Mouse (Mus musculus) heart, adult 2 months (tissue): ENCODE data around the gene 1810065E05Rik. TPM values are rescaled to one million over a fixed set of nuclear protein-coding genes. Genes with fewer than 3 reads are reported as not detected.

ENCODE experiments used
- DNase-seq, 2 experiments: peaks; one replicate each; pipeline ENCODE4 v3.0.0; 2021
- H3K27ac ChIP-seq: fragments of 200-600 bp; 2 replicates; pipeline ENCODE4 v1.8.1; 2022
- H3K27me3 ChIP-seq: fragments of 200-500 bp; 2 replicates; pipeline ENCODE4 v1.6.1; 2012; ENCODE audit warnings: mild to moderate bottlenecking, low read length, inconsistent platforms, mixed read lengths; ENCODE audit not compliant: control insufficient read depth, insufficient read depth
- H3K36me3 ChIP-seq: fragments of 200-500 bp; 2 replicates; pipeline ENCODE4 v1.6.1; 2012; ENCODE audit warnings: low read length, inconsistent platforms; ENCODE audit not compliant: control insufficient read depth, insufficient read depth
- H3K4me1 ChIP-seq: fragments of 200-500 bp; 2 replicates; pipeline ENCODE4 v1.6.1; 2011; ENCODE audit warnings: low read length; ENCODE audit not compliant: control insufficient read depth, insufficient read depth
- H3K4me3 ChIP-seq: fragments of 200-600 bp; 2 replicates; pipeline ENCODE4 v1.8.1; 2022
- H3K79me2 ChIP-seq: fragments of 200-500 bp; replicated peaks from 2 replicates; pipeline ENCODE4 v1.6.1; 2012; ENCODE audit warnings: mild to moderate bottlenecking, inconsistent platforms, low read length, moderate library complexity, mixed read lengths; ENCODE audit not compliant: control insufficient read depth, insufficient read depth
- H3K9ac ChIP-seq: fragments of 200-500 bp; 2 replicates; pipeline ENCODE4 v1.6.1; 2012; ENCODE audit warnings: low read depth, mild to moderate bottlenecking, control low read depth, inconsistent platforms, low read length, mixed read lengths
- CTCF ChIP-seq: fragments of 200-600 bp; IDR thresholded peaks from 2 replicates; pipeline ENCODE4 v1.8.1; 2022; ENCODE audit warnings: antibody characterized with exemption, mild to moderate bottlenecking, moderate library complexity
- EP300 ChIP-seq: fragments of 200-500 bp; IDR thresholded peaks from 2 replicates; pipeline ENCODE4 v1.6.1; 2011; ENCODE audit warnings: low read depth, low read length, control low read depth; ENCODE audit not compliant: insufficient read depth
- POLR2A ChIP-seq: fragments of 200-500 bp; IDR thresholded peaks from 2 replicates; pipeline ENCODE4 v1.6.1; 2011; ENCODE audit warnings: mild to moderate bottlenecking, low read depth, low read length, control low read depth; ENCODE audit not compliant: insufficient read depth
- WGBS: fragments of 180-500 bp; shearing (Covaris S2); methylation state at CpG from one replicate; pipeline ENCODE4 v1.1.7; 2018; 5-methylcytosine and 5-hydroxymethylcytosine counted together
- intact Hi-C: fragments of 180-260 bp; cut with DNase I; formaldehyde crosslinking; loops from one replicate; pipeline ENCODE4 v1.15.1; 2025
- polyA plus RNA-seq: library from polyadenylated mRNA; depleted of rRNA; stranded (reverse); fragments of >200 nt; gene quantifications from 2 replicates; pipeline ENCODE4 v1.2.3, GENCODE M21; 2012; rRNA removed
- total RNA-seq, 2 experiments: library from RNA; stranded (reverse); gene quantifications; 2 replicates each; pipeline ENCODE4 v1.2.3; 2021

Gene 1810065E05Rik
- total and polyA plus RNA-seq, 3 experiments: not detected

DNA sequence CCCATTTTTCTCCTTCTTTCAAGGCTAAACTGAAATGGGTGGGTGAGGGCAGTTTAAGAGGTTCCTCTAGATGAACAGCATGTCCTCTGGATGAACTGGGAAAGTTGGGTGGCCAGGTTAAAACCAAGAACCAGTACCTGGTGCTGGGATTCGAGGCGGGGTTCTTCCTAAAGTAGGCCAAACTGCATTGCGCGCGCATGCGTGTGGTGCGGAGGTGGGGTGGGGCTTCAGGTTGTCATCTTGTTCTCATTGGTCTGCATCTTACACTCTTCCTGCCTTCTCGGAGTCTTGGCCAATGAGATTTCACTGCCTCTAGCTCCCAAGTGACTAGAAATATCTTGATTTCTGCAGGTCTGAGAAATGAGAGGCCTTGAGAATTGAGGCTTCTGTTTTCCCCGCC, 31.8 kb downstream of the 1810065E05Rik start, which contains the start of gene Lypd9:
TSS of gene Lypd9 (minus strand) at position 165 of the 400 bp plus-strand sequence.
- 94% methylated on average over 9 of the region's 9 CpGs for WGBS
- no peak for TF ChIP-seq CTCF
- no peak for TF ChIP-seq POLR2A
- no peak for TF ChIP-seq EP300
- H3K27me3 ChIP-seq: no peaks in the 10 kb centered on the region

DNA sequence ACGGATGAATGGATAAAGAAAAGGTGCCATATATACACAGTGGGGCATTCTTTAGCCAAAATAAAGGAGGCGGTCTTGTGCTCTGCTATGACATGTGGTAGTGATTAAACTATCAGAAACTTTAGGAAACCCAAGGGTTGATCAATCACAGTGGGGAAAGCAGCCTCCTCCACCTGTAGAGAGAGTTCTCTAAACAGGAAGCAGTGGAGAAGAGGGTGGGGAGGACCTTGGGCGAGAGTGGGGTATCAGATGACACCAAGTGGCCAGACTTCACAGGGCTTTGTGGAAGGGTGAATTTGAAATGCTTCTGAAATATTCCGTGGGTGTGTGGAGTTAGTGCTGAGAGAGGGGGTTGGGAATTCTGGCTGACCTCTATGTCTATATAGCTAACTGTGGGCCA, 32.7 kb downstream of the 1810065E05Rik start:
- no peaks in the 10 kb centered on the region for H3K79me2 ChIP-seq
- DNase-seq: no peak
- no peak overlapping the region for H3K27ac ChIP-seq
- WGBS: 49% methylated on average over 4 of the region's 4 CpGs
- TF ChIP-seq CTCF (no peak), EP300 (no peak), POLR2A (no peak)
- H3K4me1 ChIP-seq: no peaks in the 10 kb centered on the region
- H3K9ac ChIP-seq: no peak overlapping the region
- H3K27me3 ChIP-seq: no peaks in the 10 kb centered on the region
- no peaks in the 10 kb centered on the region for H3K36me3 ChIP-seq
- intact Hi-C loops: no loop called here
- H3K4me3 ChIP-seq: no peak overlapping the region

More for the DNA sequence above, 31.8 kb downstream of the 1810065E05Rik start, which contains the start of gene Lypd9:
- H3K4me3 ChIP-seq: no peak within 1 kb of the TSS
- no peak within 1 kb of the TSS for H3K27ac ChIP-seq
- no peak for DNase-seq
- intact Hi-C loops: no loop called here
- H3K36me3 ChIP-seq: no peaks in the 10 kb centered on the region
- no peak within 1 kb of the TSS for H3K9ac ChIP-seq
- no peaks in the 10 kb centered on the region for H3K79me2 ChIP-seq
- H3K4me1 ChIP-seq: no peaks in the 10 kb centered on the region

DNA sequence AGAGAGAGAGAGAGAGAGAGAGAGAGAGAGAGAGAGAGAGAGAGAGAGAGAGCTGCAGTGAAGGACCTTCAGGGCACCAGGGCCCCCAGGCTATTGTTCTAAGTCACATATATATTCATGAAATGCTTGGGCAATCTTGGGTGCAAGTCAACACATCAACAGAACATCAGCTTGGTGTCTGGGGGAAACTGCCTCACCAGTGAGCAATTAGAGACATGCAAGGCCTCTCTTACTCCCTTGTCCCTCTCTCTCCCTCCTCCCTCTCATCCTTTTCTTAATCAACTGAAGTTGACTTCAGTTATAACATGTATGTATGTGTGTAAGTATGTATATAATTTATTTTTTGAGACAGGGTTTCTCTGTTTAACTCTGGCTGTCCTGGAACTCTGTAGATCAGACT, 41.3 kb downstream of the 1810065E05Rik start, which contains the start of gene Olfr30:
TSS of gene Olfr30 (minus strand) at position 101 of the 400 bp plus-strand sequence.
- TF ChIP-seq POLR2A (no peak), EP300 (no peak), CTCF (no peak)

More for the DNA sequence above, 41.3 kb downstream of the 1810065E05Rik start, which contains the start of gene Olfr30:
- intact Hi-C loops: no loop called here
- Histone ChIP-seq H3K4me3 (no peak within 1 kb of the TSS), H3K27me3 (no peaks in the 10 kb centered on the region), H3K9ac (no peak within 1 kb of the TSS), H3K79me2 (no peaks in the 10 kb centered on the region), H3K4me1 (no peaks in the 10 kb centered on the region), H3K27ac (no peak within 1 kb of the TSS), H3K36me3 (no peaks in the 10 kb centered on the region)
- no peak for DNase-seq

Other genes with a start within 250 kb of the 1810065E05Rik start
- gene Mrpl22, start 249.4 kb upstream of the 1810065E05Rik start, total RNA-seq: 10 to 100 TPM; 50.7 to 53.9 TPM
- gene Mrpl22, start 249.4 kb upstream of the 1810065E05Rik start, polyA plus RNA-seq: 48.4 and 48.6 TPM in 2 replicates
- gene Igtp, start 221.6 kb upstream of the 1810065E05Rik start, total RNA-seq: 10 to 100 TPM in 1 of 2 experiments, 1 to 10 TPM in 1; 9.3 to 12.4 TPM
- gene Igtp, start 221.6 kb upstream of the 1810065E05Rik start, polyA plus RNA-seq: 14.1 and 16.4 TPM in 2 replicates
- gene Irgm2, start 221.5 kb upstream of the 1810065E05Rik start, total RNA-seq: 10 to 100 TPM; 10.6 to 16.4 TPM
- gene Irgm2, start 221.5 kb upstream of the 1810065E05Rik start, polyA plus RNA-seq: 11.9 and 18.3 TPM in 2 replicates
- gene 4930438A08Rik, start 146.3 kb upstream of the 1810065E05Rik start, total RNA-seq: not detected
- gene 4930438A08Rik, start 146.3 kb upstream of the 1810065E05Rik start, polyA plus RNA-seq: not detected in 2 replicates
- gene Zfp692, start 114.0 kb upstream of the 1810065E05Rik start, total RNA-seq: 1 to 10 TPM; 3.1 to 4.4 TPM
- gene Zfp692, start 114.0 kb upstream of the 1810065E05Rik start, polyA plus RNA-seq: 9.8 and 11.3 TPM in 2 replicates
- gene Zfp672, start 90.8 kb upstream of the 1810065E05Rik start, total RNA-seq: 10 to 100 TPM; 41.9 to 48.7 TPM
- gene Zfp672, start 90.8 kb upstream of the 1810065E05Rik start, polyA plus RNA-seq: 33.8 and 38.4 TPM in 2 replicates
- 10 to 100 TPM; 28.4 to 33.9 TPM for gene Sh3bp5l, start 90.4 kb upstream of the 1810065E05Rik start, total RNA-seq
- 22.8 and 30.4 TPM in 2 replicates for gene Sh3bp5l, start 90.4 kb upstream of the 1810065E05Rik start, polyA plus RNA-seq
- not detected for gene Lypd8, start 42.1 kb upstream of the 1810065E05Rik start, total RNA-seq
- 0.56 and 0.62 TPM in 2 replicates for gene Lypd8, start 42.1 kb upstream of the 1810065E05Rik start, polyA plus RNA-seq
- not detected for gene Gm12253, start 11.4 kb downstream of the 1810065E05Rik start, total RNA-seq
- gene Gm12253, start 11.4 kb downstream of the 1810065E05Rik start, polyA plus RNA-seq: not detected in 2 replicates
- gene Lypd9, start 31.8 kb downstream of the 1810065E05Rik start, total RNA-seq: not detected
- not detected in 2 replicates for gene Lypd9, start 31.8 kb downstream of the 1810065E05Rik start, polyA plus RNA-seq
- gene Olfr30, start 41.2 kb downstream of the 1810065E05Rik start, total RNA-seq: not detected
- gene Olfr30, start 41.2 kb downstream of the 1810065E05Rik start, polyA plus RNA-seq: not detected in 2 replicates
- not detected for gene Olfr332, start 71.4 kb downstream of the 1810065E05Rik start, total RNA-seq
- not detected in 2 replicates for gene Olfr332, start 71.4 kb downstream of the 1810065E05Rik start, polyA plus RNA-seq
- not detected for gene Olfr331, start 81.5 kb downstream of the 1810065E05Rik start, total RNA-seq
- gene Olfr331, start 81.5 kb downstream of the 1810065E05Rik start, polyA plus RNA-seq: not detected in 2 replicates
- gene Olfr330, start 113.7 kb downstream of the 1810065E05Rik start, total RNA-seq: not detected
- gene Olfr330, start 113.7 kb downstream of the 1810065E05Rik start, polyA plus RNA-seq: not detected in 2 replicates
- gene Olfr329-ps, start 125.3 kb downstream of the 1810065E05Rik start, total RNA-seq: not detected
- 0.15 and 0.27 TPM in 2 replicates for gene Olfr329-ps, start 125.3 kb downstream of the 1810065E05Rik start, polyA plus RNA-seq
- not detected for gene Olfr328, start 134.5 kb downstream of the 1810065E05Rik start, total RNA-seq
- gene Olfr328, start 134.5 kb downstream of the 1810065E05Rik start, polyA plus RNA-seq: not detected in 2 replicates
- not detected for gene Olfr224, start 149.4 kb downstream of the 1810065E05Rik start, total RNA-seq
- 0.61 and 1.3 TPM in 2 replicates for gene Olfr224, start 149.4 kb downstream of the 1810065E05Rik start, polyA plus RNA-seq
- not detected for gene Olfr325, start 156.6 kb downstream of the 1810065E05Rik start, total RNA-seq
- not detected in 2 replicates for gene Olfr325, start 156.6 kb downstream of the 1810065E05Rik start, polyA plus RNA-seq
- gene Olfr324, start 174.0 kb downstream of the 1810065E05Rik start, total RNA-seq: not detected
- not detected in 2 replicates for gene Olfr324, start 174.0 kb downstream of the 1810065E05Rik start, polyA plus RNA-seq
- gene 2210407C18Rik, start 195.0 kb downstream of the 1810065E05Rik start, total RNA-seq: 10 to 100 TPM in 1 of 2 experiments, 1 to 10 TPM in 1; 7.6 to 11.4 TPM
- gene 2210407C18Rik, start 195.0 kb downstream of the 1810065E05Rik start, polyA plus RNA-seq: 1.5 and 3.6 TPM in 2 replicates
- not detected for gene Olfr323, start 209.4 kb downstream of the 1810065E05Rik start, total RNA-seq
- not detected in 2 replicates for gene Olfr323, start 209.4 kb downstream of the 1810065E05Rik start, polyA plus RNA-seq
- under 1 TPM in 1 of 2 experiments, not detected in 1; 0.20 TPM for gene Trim58, start 219.4 kb downstream of the 1810065E05Rik start, total RNA-seq
- gene Trim58, start 219.4 kb downstream of the 1810065E05Rik start, polyA plus RNA-seq: 0.06 TPM in 1 of 2 replicates, not detected in the other
- not detected for gene Olfr322, start 237.7 kb downstream of the 1810065E05Rik start, total RNA-seq
- gene Olfr322, start 237.7 kb downstream of the 1810065E05Rik start, polyA plus RNA-seq: not detected in 2 replicates